Mouse (Mus musculus): ENCODE results near the gene Olfr1160. TPM values are rescaled to one million over a fixed set of nuclear protein-coding genes. Genes with fewer than 3 reads are reported as not detected.
"Not testable (repeated sequence)": the region's sequence is repeated elsewhere in the genome, so short reads cannot be mapped to it uniquely, and the experiment has no call there.

Gene Olfr1160
- polyA plus RNA-seq (2014; fragmentation: Nextera tagmentation; extraction: Ambion mirVana), result not detected in 2 replicates

DNA sequence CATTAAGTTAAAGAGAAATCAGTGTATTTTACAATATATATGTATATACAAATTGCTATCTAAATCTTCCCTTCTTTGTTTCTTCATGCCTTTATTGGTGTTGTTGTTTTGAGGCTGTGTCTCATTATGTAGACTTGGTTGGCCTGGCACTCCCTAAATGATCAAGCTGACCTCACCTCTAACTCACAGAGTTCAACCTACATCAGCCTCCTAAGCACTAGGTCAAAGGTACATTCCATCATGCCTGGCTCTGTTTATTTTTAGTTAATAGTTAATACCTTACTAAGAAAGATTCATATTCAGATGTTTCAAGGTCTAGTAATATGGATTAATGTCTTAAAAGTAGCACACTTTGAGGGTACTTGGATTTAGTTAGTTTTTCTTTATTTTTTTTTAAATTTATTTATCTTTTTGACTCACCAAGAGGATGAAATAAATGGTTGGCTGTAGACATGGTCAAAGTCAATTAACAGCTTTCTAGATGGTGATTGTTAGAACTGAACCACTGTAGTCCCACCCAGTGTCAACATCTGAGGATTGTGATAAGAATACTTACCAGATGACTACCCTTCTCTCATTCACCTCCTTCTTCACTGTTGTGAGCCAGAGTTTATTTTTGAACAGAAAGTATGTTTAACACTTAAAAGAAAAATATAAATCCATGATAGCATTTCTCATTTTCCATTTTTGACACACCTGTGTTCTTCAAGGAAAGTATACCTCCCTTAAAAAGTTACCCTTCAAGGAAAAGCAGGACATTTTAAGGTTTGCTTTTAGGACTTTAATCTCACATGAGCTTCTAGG lies at the start of gene Olfr1160:
Gene Olfr1160, minus strand, starts transcription at position 754 of the 804 bp plus-strand sequence.
- Histone ChIP-seq H3K27me3 (replicated peaks; ENCODE audit: control insufficient read depth, insufficient read depth, low read length) (no peaks in the 10 kb centered on the region), H3K4me2 (ENCODE audit: low read depth, low read length) (no peak within 1 kb of the TSS), H3K9ac (ENCODE audit: low read depth, low read length) (no peak within 1 kb of the TSS), H3K4me1 (ENCODE audit: control insufficient read depth, insufficient read depth, low read length) (no peaks in the 10 kb centered on the region), H3K36me3 (ENCODE audit: control insufficient read depth, insufficient read depth, low read length) (no peaks in the 10 kb centered on the region), H3K27ac (replicated peaks; ENCODE audit: low read depth, low read length) (no peak within 1 kb of the TSS), H3K4me3 (ENCODE audit: low read depth, low read length) (no peak within 1 kb of the TSS), H3K9me3 (ENCODE audit: control insufficient read depth, low read length) (no peaks in the 10 kb centered on the region)
- no peak for DNase-seq (ENCODE audit: low spot score)
- no peak for ATAC-seq (ENCODE audit: low read depth)

DNA sequence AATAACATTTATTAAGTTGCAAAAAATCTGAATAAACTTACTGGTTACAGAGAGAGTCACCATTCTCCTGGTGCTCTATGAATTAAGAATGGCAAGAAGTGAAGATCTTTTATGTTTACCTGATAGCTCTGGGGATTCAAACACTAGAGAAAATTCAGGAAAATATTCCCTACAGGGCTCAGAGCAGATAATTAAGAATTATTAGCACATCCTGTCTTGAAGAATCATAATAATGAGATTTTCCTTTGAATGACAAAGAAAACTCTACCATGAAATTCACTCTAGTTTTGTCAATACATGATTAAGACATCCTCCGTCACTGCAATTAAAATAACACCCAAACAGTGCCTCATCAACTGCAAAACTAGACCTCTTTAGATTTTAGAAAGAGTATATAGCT lies 43.0 kb upstream of the Olfr1160 start, which contains the start of gene Olfr1162:
Gene Olfr1162, minus strand, starts transcription at position 101 of the 400 bp plus-strand sequence.
- Histone ChIP-seq H3K9ac (ENCODE audit: low read depth, low read length) (no peak within 1 kb of the TSS), H3K27me3 (replicated peaks; ENCODE audit: control insufficient read depth, insufficient read depth, low read length) (no peaks in the 10 kb centered on the region), H3K4me3 (ENCODE audit: low read depth, low read length) (no peak within 1 kb of the TSS), H3K36me3 (ENCODE audit: control insufficient read depth, insufficient read depth, low read length) (no peaks in the 10 kb centered on the region), H3K4me2 (ENCODE audit: low read depth, low read length) (no peak within 1 kb of the TSS), H3K4me1 (ENCODE audit: control insufficient read depth, insufficient read depth, low read length) (no peaks in the 10 kb centered on the region), H3K9me3 (ENCODE audit: control insufficient read depth, low read length) (no peaks in the 10 kb centered on the region), H3K27ac (replicated peaks; ENCODE audit: low read depth, low read length) (no peak within 1 kb of the TSS)
- ATAC-seq (ENCODE audit: low read depth) (no peak), DNase-seq (ENCODE audit: low spot score) (no peak)
- WGBS, result 80% methylated on average over 1 of the region's 1 CpGs

DNA sequence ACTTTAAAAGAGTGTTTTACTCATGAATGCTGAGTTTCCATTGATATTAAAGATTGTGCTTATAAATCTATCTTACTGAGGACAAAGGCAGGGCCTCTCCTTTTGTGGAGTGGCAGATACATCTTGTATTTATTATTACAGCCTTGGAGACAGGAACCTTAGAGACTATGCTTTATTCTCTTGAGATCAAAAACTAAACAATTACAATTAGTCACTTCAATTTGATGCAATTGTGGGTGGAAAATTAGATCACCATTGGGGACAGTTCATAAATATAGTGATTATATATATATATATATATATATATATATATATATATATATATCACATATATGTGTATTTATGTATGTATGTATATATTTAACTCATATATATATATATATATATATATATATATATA lies 29.5 kb upstream of the Olfr1160 start, which contains the start of gene Olfr73:
Gene Olfr73, minus strand, starts transcription at position 101 of the 400 bp plus-strand sequence.
- Histone ChIP-seq H3K4me3 (ENCODE audit: low read depth, low read length) (no peak within 1 kb of the TSS), H3K4me1 (ENCODE audit: control insufficient read depth, insufficient read depth, low read length) (no peaks in the 10 kb centered on the region)
- no peak for ATAC-seq (ENCODE audit: low read depth)

DNA sequence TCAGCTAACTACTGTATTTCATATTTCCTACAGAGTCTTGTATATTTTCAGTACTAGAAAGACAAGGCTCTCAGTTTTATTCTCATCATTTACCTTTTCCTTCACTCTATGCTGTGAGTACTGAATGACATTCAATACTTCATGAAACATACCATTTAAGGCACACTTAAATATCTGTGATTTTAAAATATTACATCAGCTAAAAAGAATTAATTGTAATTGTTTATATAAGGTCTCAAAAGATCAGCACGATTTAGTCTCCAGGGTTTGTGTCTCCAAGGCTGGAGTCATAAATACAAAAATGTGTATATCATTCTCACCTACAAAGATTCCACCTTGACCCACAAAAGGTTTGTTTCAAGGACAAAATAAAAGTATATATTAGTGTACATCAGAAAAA lies 14.4 kb upstream of the Olfr1160 start, which contains the start of gene Olfr1161:
Gene Olfr1161, plus strand, starts transcription at position 301 of the 400 bp plus-strand sequence.
- not testable (repeated sequence) for H3K9me3 ChIP-seq (ENCODE audit: control insufficient read depth, low read length); H3K9ac ChIP-seq (ENCODE audit: low read depth, low read length); H3K27me3 ChIP-seq (replicated peaks; ENCODE audit: control insufficient read depth, insufficient read depth, low read length); H3K36me3 ChIP-seq (ENCODE audit: control insufficient read depth, insufficient read depth, low read length); H3K4me1 ChIP-seq (ENCODE audit: control insufficient read depth, insufficient read depth, low read length); H3K27ac ChIP-seq (replicated peaks; ENCODE audit: low read depth, low read length); H3K4me2 ChIP-seq (ENCODE audit: low read depth, low read length); DNase-seq (ENCODE audit: low spot score); H3K4me3 ChIP-seq (ENCODE audit: low read depth, low read length); ATAC-seq (ENCODE audit: low read depth)
- 73% methylated on average over 1 of the region's 1 CpGs for WGBS

More for the DNA sequence above, 29.5 kb upstream of the Olfr1160 start, which contains the start of gene Olfr73:
- no peak for DNase-seq (ENCODE audit: low spot score)
- H3K9ac ChIP-seq (ENCODE audit: low read depth, low read length), result no peak within 1 kb of the TSS
- no peaks in the 10 kb centered on the region for H3K27me3 ChIP-seq (replicated peaks; ENCODE audit: control insufficient read depth, insufficient read depth, low read length)
- no peaks in the 10 kb centered on the region for H3K9me3 ChIP-seq (ENCODE audit: control insufficient read depth, low read length)
- H3K27ac ChIP-seq (replicated peaks; ENCODE audit: low read depth, low read length), result no peak within 1 kb of the TSS
- H3K4me2 ChIP-seq (ENCODE audit: low read depth, low read length), result no peak within 1 kb of the TSS
- H3K36me3 ChIP-seq (ENCODE audit: control insufficient read depth, insufficient read depth, low read length), result no peaks in the 10 kb centered on the region

DNA sequence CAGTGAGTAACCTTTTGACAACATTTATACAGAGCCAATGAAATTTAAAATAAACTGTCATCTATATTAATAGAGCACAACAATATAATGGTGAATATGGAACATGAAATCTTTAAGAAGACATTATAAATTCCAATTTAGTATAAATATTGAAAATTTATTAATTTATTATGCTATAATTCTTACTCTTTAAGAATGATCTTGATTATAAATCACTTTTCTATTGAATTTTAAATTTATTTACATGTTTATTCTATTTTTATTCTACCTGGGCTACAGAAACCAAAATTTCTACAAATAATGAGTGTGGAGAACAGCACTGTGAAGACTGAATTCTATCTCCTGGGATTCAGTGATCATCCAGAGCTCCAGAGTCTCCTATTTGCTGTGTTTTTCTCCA lies 18.3 kb downstream of the Olfr1160 start, which contains the start of gene Olfr1158:
Gene Olfr1158, plus strand, starts transcription at position 301 of the 400 bp plus-strand sequence.
- Histone ChIP-seq H3K27ac (replicated peaks; ENCODE audit: low read depth, low read length) (no peak within 1 kb of the TSS), H3K36me3 (ENCODE audit: control insufficient read depth, insufficient read depth, low read length) (no peaks in the 10 kb centered on the region), H3K4me2 (ENCODE audit: low read depth, low read length) (no peak within 1 kb of the TSS), H3K4me1 (ENCODE audit: control insufficient read depth, insufficient read depth, low read length) (no peaks in the 10 kb centered on the region), H3K4me3 (ENCODE audit: low read depth, low read length) (no peak within 1 kb of the TSS), H3K27me3 (replicated peaks; ENCODE audit: control insufficient read depth, insufficient read depth, low read length) (no peaks in the 10 kb centered on the region), H3K9me3 (ENCODE audit: control insufficient read depth, low read length) (no peaks in the 10 kb centered on the region), H3K9ac (ENCODE audit: low read depth, low read length) (no peak within 1 kb of the TSS)
- DNase-seq (ENCODE audit: low spot score) (no peak), ATAC-seq (ENCODE audit: low read depth) (no peak)

DNA sequence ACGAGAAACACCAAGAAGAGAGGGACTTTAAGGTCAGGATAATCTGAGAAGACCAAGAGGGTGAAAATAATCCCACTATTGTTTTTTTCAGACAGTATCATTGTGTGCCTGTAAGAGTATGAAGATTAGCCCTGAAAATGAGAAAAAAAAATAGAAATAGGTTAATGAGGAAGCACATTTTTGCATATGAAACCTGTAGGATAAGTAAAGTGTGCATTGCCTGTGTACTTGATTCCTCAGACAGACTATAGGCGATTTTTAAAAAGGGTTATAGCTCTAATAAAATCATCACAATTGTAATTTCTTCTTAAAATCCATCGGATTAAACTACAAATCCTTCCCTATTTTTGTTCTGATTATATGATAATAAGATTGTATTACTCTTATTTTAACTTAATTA lies 33.5 kb downstream of the Olfr1160 start, which contains the start of gene Olfr74:
Gene Olfr74, minus strand, starts transcription at position 101 of the 400 bp plus-strand sequence.
- H3K27ac ChIP-seq (replicated peaks; ENCODE audit: low read depth, low read length), result no peak within 1 kb of the TSS
- DNase-seq (ENCODE audit: low spot score) (no peak), ATAC-seq (ENCODE audit: low read depth) (no peak)
- H3K4me2 ChIP-seq (ENCODE audit: low read depth, low read length), result no peak within 1 kb of the TSS
- H3K27me3 ChIP-seq (replicated peaks; ENCODE audit: control insufficient read depth, insufficient read depth, low read length), result no peaks in the 10 kb centered on the region
- 70% methylated on average over 3 of the region's 3 CpGs for WGBS
- no peaks in the 10 kb centered on the region for H3K4me1 ChIP-seq (ENCODE audit: control insufficient read depth, insufficient read depth, low read length)
- H3K9ac ChIP-seq (ENCODE audit: low read depth, low read length), result no peak within 1 kb of the TSS
- H3K4me3 ChIP-seq (ENCODE audit: low read depth, low read length), result no peak within 1 kb of the TSS
- H3K9me3 ChIP-seq (ENCODE audit: control insufficient read depth, low read length), result no peaks in the 10 kb centered on the region
- no peaks in the 10 kb centered on the region for H3K36me3 ChIP-seq (ENCODE audit: control insufficient read depth, insufficient read depth, low read length)

DNA sequence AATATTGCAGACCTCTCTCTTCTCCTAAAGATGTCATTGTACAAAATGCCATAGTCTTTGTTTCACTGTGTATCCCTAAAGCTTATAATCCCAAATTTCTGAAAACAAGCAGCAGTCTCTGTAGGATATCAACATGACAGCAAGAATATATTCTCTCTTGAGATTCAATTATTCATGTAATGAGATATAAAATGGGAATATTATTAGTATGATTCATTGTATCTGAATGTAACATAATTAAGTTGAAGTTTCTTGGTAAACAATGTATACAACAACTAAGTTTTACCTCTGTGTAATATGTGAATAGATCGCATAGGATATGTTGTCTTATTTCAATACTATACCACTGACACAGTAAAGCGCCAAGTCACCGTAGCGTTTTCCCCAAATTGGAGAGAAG lies 39.9 kb downstream of the Olfr1160 start, which contains the start of gene Olfr1157:
Gene Olfr1157, minus strand, starts transcription at position 101 of the 400 bp plus-strand sequence.
- DNase-seq (ENCODE audit: low spot score) (no peak), ATAC-seq (ENCODE audit: low read depth) (no peak)
- Histone ChIP-seq H3K36me3 (ENCODE audit: control insufficient read depth, insufficient read depth, low read length) (no peaks in the 10 kb centered on the region), H3K9ac (ENCODE audit: low read depth, low read length) (no peak within 1 kb of the TSS), H3K4me2 (ENCODE audit: low read depth, low read length) (no peak within 1 kb of the TSS), H3K4me3 (ENCODE audit: low read depth, low read length) (no peak within 1 kb of the TSS), H3K27me3 (replicated peaks; ENCODE audit: control insufficient read depth, insufficient read depth, low read length) (no peaks in the 10 kb centered on the region), H3K27ac (replicated peaks; ENCODE audit: low read depth, low read length) (no peak within 1 kb of the TSS), H3K9me3 (ENCODE audit: control insufficient read depth, low read length) (no peaks in the 10 kb centered on the region), H3K4me1 (ENCODE audit: control insufficient read depth, insufficient read depth, low read length) (no peaks in the 10 kb centered on the region)
- 94% methylated on average over 4 of the region's 4 CpGs for WGBS

DNA sequence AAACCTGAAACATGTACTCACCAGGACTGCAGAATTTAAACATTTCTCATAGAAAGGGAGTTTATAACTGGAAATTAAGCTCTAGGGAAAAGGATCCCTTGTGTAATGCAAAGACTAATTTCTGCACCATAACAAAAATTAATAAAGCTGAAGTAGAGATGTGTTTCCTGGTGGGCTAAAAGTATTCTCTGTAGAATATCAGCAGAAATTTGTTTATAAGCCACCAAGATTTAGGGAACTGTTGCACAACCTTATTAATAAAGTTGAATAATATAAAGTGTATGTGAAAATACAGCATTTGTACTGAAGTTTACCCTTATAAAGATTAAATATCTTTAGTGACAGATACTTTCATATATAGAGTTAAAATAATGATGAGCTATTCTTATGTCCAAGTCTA lies 55.1 kb downstream of the Olfr1160 start, which contains the start of gene Olfr1156:
Gene Olfr1156, minus strand, starts transcription at position 101 of the 400 bp plus-strand sequence.
- DNase-seq (ENCODE audit: low spot score), result no peak
- Histone ChIP-seq H3K9me3 (ENCODE audit: control insufficient read depth, low read length) (no peaks in the 10 kb centered on the region), H3K4me2 (ENCODE audit: low read depth, low read length) (no peak within 1 kb of the TSS), H3K36me3 (ENCODE audit: control insufficient read depth, insufficient read depth, low read length) (no peaks in the 10 kb centered on the region), H3K4me1 (ENCODE audit: control insufficient read depth, insufficient read depth, low read length) (no peaks in the 10 kb centered on the region), H3K27me3 (replicated peaks; ENCODE audit: control insufficient read depth, insufficient read depth, low read length) (no peaks in the 10 kb centered on the region), H3K4me3 (ENCODE audit: low read depth, low read length) (no peak within 1 kb of the TSS), H3K27ac (replicated peaks; ENCODE audit: low read depth, low read length) (no peak within 1 kb of the TSS), H3K9ac (ENCODE audit: low read depth, low read length) (no peak within 1 kb of the TSS)
- ATAC-seq (ENCODE audit: low read depth), result no peak

Measured in embryonic facial prominence, embryonic 14.5 days (tissue).